Mouse (Mus musculus): ENCODE data around the gene Tas2r126. TPM values are rescaled to one million over a fixed set of nuclear protein-coding genes. Genes with fewer than 3 reads are reported as not detected.
"Not testable (repeated sequence)": the region's sequence is repeated elsewhere in the genome, so short reads cannot be mapped to it uniquely, and the experiment has no call there.

Tas2r126 gene
- total and polyA plus RNA-seq, 2 experiments from 2014 or later = not detected

DNA sequence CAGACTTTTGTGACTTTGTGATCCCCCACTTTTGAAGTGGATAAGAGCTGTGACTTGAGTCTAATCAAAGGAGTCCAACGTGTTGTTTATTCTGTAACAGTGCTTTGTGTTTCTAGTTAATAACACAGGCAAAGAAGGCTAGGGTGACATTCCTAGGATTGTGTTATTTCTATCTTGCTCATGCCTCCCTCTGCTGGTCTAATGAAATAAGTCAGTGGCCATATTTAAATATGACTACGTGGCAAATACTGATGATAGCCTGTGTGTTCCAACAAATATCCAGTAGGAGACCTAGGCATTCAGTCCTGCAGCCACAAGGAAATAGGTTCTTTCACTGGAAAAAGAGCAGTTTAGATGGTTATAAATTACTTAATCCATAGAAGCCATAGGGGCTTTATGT, 781 bp upstream of the Tas2r126 start:
- Histone ChIP-seq H3K4me2 (ENCODE audit: low read depth, low read length) (no peak overlapping the region), H3K4me1 (ENCODE audit: insufficient read depth, low read length) (no peaks in the 10 kb centered on the region), H3K9ac (replicated peaks; ENCODE audit: low read length) (no peak overlapping the region), H3K36me3 (ENCODE audit: insufficient read depth, low read length) (no peaks in the 10 kb centered on the region), H3K27me3 (ENCODE audit: insufficient read depth, low read length) (no peaks in the 10 kb centered on the region), H3K4me3 (ENCODE audit: low read length) (no peak overlapping the region), H3K9me3 (ENCODE audit: low read length) (no peaks in the 10 kb centered on the region), H3K27ac (no peak overlapping the region)
- no peak for TF ChIP-seq CTCF (IDR thresholded peaks at IDR 0.05; ENCODE audit: low read depth)
- no peak for ATAC-seq
- WGBS = 64% methylated on average over 2 of the region's 2 CpGs
- no peak for DNase-seq (ENCODE audit: low spot score)

DNA sequence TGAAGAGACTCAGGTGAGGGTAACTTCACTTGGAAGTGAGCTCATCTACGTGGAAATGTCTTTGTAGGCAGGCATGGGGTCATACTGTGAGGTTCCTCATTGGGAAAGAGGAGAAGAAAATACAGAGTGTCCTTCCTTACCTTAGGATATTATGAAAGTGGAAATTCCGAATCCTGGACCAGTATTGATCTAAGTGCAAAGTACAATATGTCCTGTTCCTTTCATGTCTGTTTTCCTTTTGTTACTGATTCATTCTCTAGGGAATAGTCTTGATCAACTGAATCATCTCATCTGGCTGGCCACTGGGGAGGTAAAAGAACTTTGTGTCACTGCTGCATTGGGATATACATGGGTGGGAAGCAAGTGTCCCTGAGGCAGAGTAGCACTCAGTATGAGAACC, 1.2 kb downstream of the Tas2r126 start:
- Histone ChIP-seq H3K27me3 (ENCODE audit: insufficient read depth, low read length) (no peaks in the 10 kb centered on the region), H3K9me3 (ENCODE audit: low read length) (no peaks in the 10 kb centered on the region), H3K4me2 (ENCODE audit: low read depth, low read length) (no peak overlapping the region), H3K27ac (no peak overlapping the region), H3K9ac (replicated peaks; ENCODE audit: low read length) (no peak overlapping the region), H3K4me1 (ENCODE audit: insufficient read depth, low read length) (no peaks in the 10 kb centered on the region), H3K36me3 (ENCODE audit: insufficient read depth, low read length) (no peaks in the 10 kb centered on the region), H3K4me3 (ENCODE audit: low read length) (no peak overlapping the region)
- 76% methylated on average over 2 of the region's 2 CpGs for WGBS
- no peak for TF ChIP-seq CTCF (IDR thresholded peaks at IDR 0.05; ENCODE audit: low read depth)
- no peak for DNase-seq (ENCODE audit: low spot score)
- no peak for ATAC-seq

DNA sequence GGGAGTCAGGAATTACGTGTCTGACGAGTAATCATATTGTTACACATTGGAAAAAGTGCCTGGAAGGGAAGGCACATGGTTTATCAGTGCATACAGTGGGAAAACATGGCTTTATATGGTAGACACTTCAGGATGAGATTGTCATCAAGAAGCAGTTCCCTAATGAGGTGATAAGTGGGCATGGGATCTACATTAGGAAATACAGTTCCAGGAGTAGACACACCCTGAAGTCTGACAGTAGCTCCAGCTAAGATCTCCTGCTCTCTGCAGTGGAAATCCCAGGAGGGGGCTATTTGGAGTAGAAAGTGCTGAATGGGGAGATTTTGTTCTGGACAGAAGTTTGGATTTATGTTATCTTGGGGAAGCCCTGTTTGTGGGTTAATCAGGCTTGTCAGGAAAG, 7.1 kb downstream of the Tas2r126 start:
- ATAC-seq (no peak), DNase-seq (ENCODE audit: low spot score) (no peak)
- H3K27ac ChIP-seq = no peak overlapping the region
- 69% methylated on average over 2 of the region's 2 CpGs for WGBS
- no peak overlapping the region for H3K9ac ChIP-seq (replicated peaks; ENCODE audit: low read length)
- H3K4me2 ChIP-seq (ENCODE audit: low read depth, low read length) = no peak overlapping the region
- TF ChIP-seq CTCF (IDR thresholded peaks at IDR 0.05; ENCODE audit: low read depth) = no peak
- no peaks in the 10 kb centered on the region for H3K27me3 ChIP-seq (ENCODE audit: insufficient read depth, low read length)
- no peak overlapping the region for H3K4me3 ChIP-seq (ENCODE audit: low read length)
- H3K36me3 ChIP-seq (ENCODE audit: insufficient read depth, low read length) = no peaks in the 10 kb centered on the region
- no peaks in the 10 kb centered on the region for H3K4me1 ChIP-seq (ENCODE audit: insufficient read depth, low read length)
- no peaks in the 10 kb centered on the region for H3K9me3 ChIP-seq (ENCODE audit: low read length)

DNA sequence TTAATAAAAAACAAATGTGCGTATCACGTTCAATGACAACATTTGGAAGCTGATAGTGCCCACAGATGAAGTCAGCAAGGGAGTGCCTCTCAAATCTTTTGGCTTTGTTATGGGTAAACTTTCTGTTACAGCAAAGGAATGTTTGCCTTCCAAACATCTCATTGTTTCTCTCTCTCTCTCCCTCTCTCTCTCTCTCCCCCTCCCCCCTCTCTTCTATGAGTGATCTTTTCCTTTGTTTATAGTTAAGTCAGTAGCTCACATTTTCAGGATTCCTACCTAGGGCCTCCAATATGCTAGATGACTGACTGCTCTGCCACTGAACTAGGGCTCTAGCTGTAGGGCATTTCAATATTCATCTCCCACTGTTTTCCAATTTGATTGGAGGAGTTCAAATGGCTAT, 10.2 kb downstream of the Tas2r126 start:
- no peak overlapping the region for H3K4me2 ChIP-seq (ENCODE audit: low read depth, low read length)
- H3K4me1 ChIP-seq (ENCODE audit: insufficient read depth, low read length) = no peaks in the 10 kb centered on the region
- DNase-seq (ENCODE audit: low spot score) = no peak
- no peak overlapping the region for H3K4me3 ChIP-seq (ENCODE audit: low read length)
- WGBS = 91% methylated on average over 2 of the region's 2 CpGs
- no peak for TF ChIP-seq CTCF (IDR thresholded peaks at IDR 0.05; ENCODE audit: low read depth)
- H3K9me3 ChIP-seq (ENCODE audit: low read length) = no peaks in the 10 kb centered on the region
- H3K9ac ChIP-seq (replicated peaks; ENCODE audit: low read length) = no peak overlapping the region
- ATAC-seq = no peak
- H3K27me3 ChIP-seq (ENCODE audit: insufficient read depth, low read length) = no peaks in the 10 kb centered on the region
- no peaks in the 10 kb centered on the region for H3K36me3 ChIP-seq (ENCODE audit: insufficient read depth, low read length)
- H3K27ac ChIP-seq = no peak overlapping the region

DNA sequence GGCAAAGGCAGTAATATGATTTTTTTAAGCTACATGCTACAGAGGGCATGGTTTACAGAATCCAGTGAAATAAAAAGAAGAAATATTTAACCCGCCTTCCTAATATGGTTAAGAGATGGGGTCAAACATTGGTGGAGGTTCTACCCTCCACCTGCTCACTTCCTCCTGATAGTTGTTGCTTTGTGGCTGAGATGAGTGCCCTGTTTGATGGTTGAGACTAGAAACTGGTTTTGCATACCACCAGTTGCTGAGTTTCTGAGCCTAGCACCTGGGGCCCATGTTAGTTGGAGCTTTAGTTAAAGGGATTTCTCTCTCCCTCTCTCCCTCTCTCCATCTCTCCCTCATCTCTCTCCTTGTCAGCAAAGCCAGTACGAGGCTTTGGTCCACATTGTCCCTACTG, 13.0 kb downstream of the Tas2r126 start:
- no peaks in the 10 kb centered on the region for H3K36me3 ChIP-seq (ENCODE audit: insufficient read depth, low read length)
- ATAC-seq (no peak), DNase-seq (ENCODE audit: low spot score) (no peak)
- 75% methylated on average over 2 of the region's 2 CpGs for WGBS
- no peaks in the 10 kb centered on the region for H3K4me1 ChIP-seq (ENCODE audit: insufficient read depth, low read length)
- H3K4me3 ChIP-seq (ENCODE audit: low read length) = no peak overlapping the region
- no peaks in the 10 kb centered on the region for H3K9me3 ChIP-seq (ENCODE audit: low read length)
- no peaks in the 10 kb centered on the region for H3K27me3 ChIP-seq (ENCODE audit: insufficient read depth, low read length)
- no peak for TF ChIP-seq CTCF (IDR thresholded peaks at IDR 0.05; ENCODE audit: low read depth)
- no peak overlapping the region for H3K4me2 ChIP-seq (ENCODE audit: low read depth, low read length)
- no peak overlapping the region for H3K27ac ChIP-seq
- H3K9ac ChIP-seq (replicated peaks; ENCODE audit: low read length) = no peak overlapping the region

DNA sequence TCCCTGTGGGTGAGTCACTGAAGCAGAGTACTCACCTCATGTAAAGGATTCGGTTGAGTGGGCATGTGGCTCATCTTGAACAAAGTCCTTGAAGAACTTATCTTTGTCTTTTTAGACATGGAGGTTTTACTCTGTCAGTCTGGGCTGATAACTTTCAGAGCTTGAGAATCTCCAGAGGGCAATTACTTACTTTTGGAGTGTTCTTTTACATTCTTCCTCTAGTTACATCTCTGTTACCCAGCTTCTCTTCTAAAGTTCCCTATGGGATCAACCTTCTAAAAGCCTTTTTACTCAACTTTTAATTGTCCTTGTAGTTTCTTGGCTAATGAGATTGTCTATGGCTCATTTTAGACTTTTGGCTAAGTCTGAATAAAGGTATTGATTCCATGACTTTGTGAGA, 30.8 kb downstream of the Tas2r126 start, which contains the start of gene Olfr458:
Gene Olfr458 (minus strand): TSS at position 101 of the 400 bp plus-strand sequence.
- DNase-seq (ENCODE audit: low spot score) (no peak), ATAC-seq (no peak)
- Histone ChIP-seq H3K9me3 (ENCODE audit: low read length) (no peaks in the 10 kb centered on the region), H3K4me1 (ENCODE audit: insufficient read depth, low read length) (no peaks in the 10 kb centered on the region), H3K9ac (replicated peaks; ENCODE audit: low read length) (no peak within 1 kb of the TSS), H3K27me3 (ENCODE audit: insufficient read depth, low read length) (no peaks in the 10 kb centered on the region), H3K36me3 (ENCODE audit: insufficient read depth, low read length) (no peaks in the 10 kb centered on the region), H3K27ac (no peak within 1 kb of the TSS), H3K4me2 (ENCODE audit: low read depth, low read length) (no peak within 1 kb of the TSS), H3K4me3 (ENCODE audit: low read length) (no peak within 1 kb of the TSS)
- no peak for TF ChIP-seq CTCF (IDR thresholded peaks at IDR 0.05; ENCODE audit: low read depth)
- whole genome bisulfite sequencing = 88% methylated on average over 1 of the region's 1 CpGs

DNA sequence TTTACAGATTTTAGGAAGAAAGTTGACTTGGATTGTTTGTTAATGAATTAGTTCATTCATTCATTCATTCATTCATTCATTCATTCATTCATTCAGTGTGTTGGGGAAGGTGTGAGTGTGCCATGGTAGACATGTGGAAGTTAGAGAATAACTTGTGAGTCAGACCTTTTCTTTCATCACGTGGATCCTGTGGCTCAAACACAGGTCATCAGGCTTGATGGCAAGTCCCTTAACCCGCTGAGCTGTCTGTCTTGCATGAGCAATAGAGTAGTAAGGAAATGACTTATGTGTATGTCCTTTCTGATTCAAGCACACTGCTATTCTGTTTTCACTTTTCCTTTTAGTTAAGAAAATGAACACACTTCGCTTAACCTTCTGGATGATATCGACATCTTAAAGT, 36.2 kb downstream of the Tas2r126 start:
- Histone ChIP-seq H3K4me1 (ENCODE audit: insufficient read depth, low read length) (no peaks in the 10 kb centered on the region), H3K4me2 (ENCODE audit: low read depth, low read length) (no peak overlapping the region), H3K9ac (replicated peaks; ENCODE audit: low read length) (no peak overlapping the region), H3K27me3 (ENCODE audit: insufficient read depth, low read length) (no peaks in the 10 kb centered on the region), H3K4me3 (ENCODE audit: low read length) (no peak overlapping the region), H3K9me3 (ENCODE audit: low read length) (no peaks in the 10 kb centered on the region), H3K36me3 (ENCODE audit: insufficient read depth, low read length) (no peaks in the 10 kb centered on the region), H3K27ac (no peak overlapping the region)
- no peak for ATAC-seq
- no peak for TF ChIP-seq CTCF (IDR thresholded peaks at IDR 0.05; ENCODE audit: low read depth)
- DNase-seq (ENCODE audit: low spot score) = no peak
- WGBS = 93% methylated on average over 4 of the region's 4 CpGs

DNA sequence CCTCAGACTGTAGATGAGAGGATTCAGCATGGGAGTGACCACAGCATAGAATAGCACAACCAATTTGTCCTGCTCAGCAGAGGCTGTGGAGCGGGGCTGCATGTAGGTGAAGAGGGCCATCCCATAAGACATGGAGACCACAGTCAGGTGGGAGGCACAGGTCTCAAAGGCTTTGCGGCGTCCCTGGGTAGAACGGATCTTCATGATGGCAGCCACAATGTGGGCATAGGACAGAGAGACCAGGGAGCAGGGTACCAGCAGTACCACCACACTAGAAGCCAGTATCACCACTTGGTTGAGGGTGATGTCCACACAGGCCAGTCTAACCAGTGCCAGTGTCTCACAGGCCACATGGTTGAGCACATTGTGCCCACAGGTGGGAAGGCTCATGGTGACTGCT, 37.0 kb downstream of the Tas2r126 start:
- H3K36me3 ChIP-seq (ENCODE audit: insufficient read depth, low read length); ATAC-seq; H3K9me3 ChIP-seq (ENCODE audit: low read length); H3K9ac ChIP-seq (replicated peaks; ENCODE audit: low read length); H3K4me2 ChIP-seq (ENCODE audit: low read depth, low read length); H3K4me3 ChIP-seq (ENCODE audit: low read length); H3K27ac ChIP-seq; DNase-seq (ENCODE audit: low spot score); H3K27me3 ChIP-seq (ENCODE audit: insufficient read depth, low read length); H3K4me1 ChIP-seq (ENCODE audit: insufficient read depth, low read length): not testable (repeated sequence)
- 97% methylated on average over 4 of the region's 4 CpGs for WGBS

Data from hindbrain, postnatal 0 days (tissue).